Mouse (Mus musculus): Measurements from ENCODE around the gene Fsd1.

- TF ChIP-seq CTCF (IDR thresholded peaks at IDR 0.05; ENCODE audit: low read depth, low read length) (no peak), EP300 (IDR thresholded peaks at IDR 0.05; ENCODE audit: insufficient read depth, low read depth, low read length) (no peak)
Observed at GRCm38 (mm10) chr17:56016793-56017785, 30.8 kb downstream of the Fsd1 start.
